Mouse (Mus musculus): ENCODE measurements around the gene Map3k6. TPM values are rescaled to one million over a fixed set of nuclear protein-coding genes. Genes with fewer than 3 reads are reported as not detected.

Gene Map3k6
- polyA plus RNA-seq, 1 experiment from 2014 or later, result 3.4 TPM

- H3K4me2 ChIP-seq (replicated peaks; ENCODE audit: low read depth, low read length), result no peak overlapping the region
These were observed 58.1 kb downstream of the Map3k6 start for GRCm38 (mm10) chr4:133298516-133299365.

GRCm38 (mm10) chr4:133299701-133300100, 59.1 kb downstream of the Map3k6 start:
- Histone ChIP-seq H3K36me3 (ENCODE audit: control insufficient read depth, insufficient read depth, low read length) (peaks cover 34% of the 10 kb centered on the region), H3K4me2 (replicated peaks; ENCODE audit: low read depth, low read length) (no peak overlapping the region), H3K4me3 (ENCODE audit: low read depth, low read length) (no peak overlapping the region), H3K27me3 (ENCODE audit: control insufficient read depth, insufficient read depth, low read length) (no peaks in the 10 kb centered on the region), H3K27ac (ENCODE audit: low read length) (peak overlapping the region; percentile 33; the same call in 1 of the 2 replicates), H3K9me3 (ENCODE audit: control insufficient read depth, low read depth, low read length) (no peaks in the 10 kb centered on the region), H3K4me1 (ENCODE audit: control insufficient read depth, insufficient read depth, low read length) (peaks cover 17% of the 10 kb centered on the region), H3K9ac (replicated peaks; ENCODE audit: low read depth, low read length) (no peak overlapping the region)
- WGBS, result 47% methylated on average over 5 of the region's 5 CpGs
- no peak; the same call in 1 of the 2 replicates for ATAC-seq (ENCODE audit: insufficient number of reproducible peaks, insufficient read depth, low FRiP score, low read depth)

More at GRCm38 (mm10) chr4:133298516-133299365, 58.1 kb downstream of the Map3k6 start:
- no peaks in the 10 kb centered on the region for H3K9me3 ChIP-seq (ENCODE audit: control insufficient read depth, low read depth, low read length)
- peak overlapping the region; percentile 45 for H3K27ac ChIP-seq (ENCODE audit: low read length)
- H3K4me3 ChIP-seq (ENCODE audit: low read depth, low read length), result no peak overlapping the region
- H3K27me3 ChIP-seq (ENCODE audit: control insufficient read depth, insufficient read depth, low read length), result no peaks in the 10 kb centered on the region
- 49% methylated on average over 12 of the region's 12 CpGs for WGBS
- no peak overlapping the region for H3K9ac ChIP-seq (replicated peaks; ENCODE audit: low read depth, low read length)
- H3K36me3 ChIP-seq (ENCODE audit: control insufficient read depth, insufficient read depth, low read length), result peaks cover 34% of the 10 kb centered on the region
- no peak for ATAC-seq (ENCODE audit: insufficient number of reproducible peaks, insufficient read depth, low FRiP score, low read depth)
- peaks cover 18% of the 10 kb centered on the region for H3K4me1 ChIP-seq (ENCODE audit: control insufficient read depth, insufficient read depth, low read length)

GRCm38 (mm10) chr4:133300421-133300820, 59.8 kb downstream of the Map3k6 start:
- H3K4me1 ChIP-seq (ENCODE audit: control insufficient read depth, insufficient read depth, low read length), result peaks cover 17% of the 10 kb centered on the region
- H3K4me3 ChIP-seq (ENCODE audit: low read depth, low read length), result no peak overlapping the region
- no peak overlapping the region for H3K4me2 ChIP-seq (replicated peaks; ENCODE audit: low read depth, low read length)
- no peak for ATAC-seq (ENCODE audit: insufficient number of reproducible peaks, insufficient read depth, low FRiP score, low read depth)
- H3K27me3 ChIP-seq (ENCODE audit: control insufficient read depth, insufficient read depth, low read length), result no peaks in the 10 kb centered on the region
- peaks cover 34% of the 10 kb centered on the region for H3K36me3 ChIP-seq (ENCODE audit: control insufficient read depth, insufficient read depth, low read length)
- no peak overlapping the region for H3K27ac ChIP-seq (ENCODE audit: low read length)
- no peaks in the 10 kb centered on the region for H3K9me3 ChIP-seq (ENCODE audit: control insufficient read depth, low read depth, low read length)
- no peak overlapping the region for H3K9ac ChIP-seq (replicated peaks; ENCODE audit: low read depth, low read length)
- 86% methylated on average over 11 of the region's 11 CpGs for WGBS

DNA sequence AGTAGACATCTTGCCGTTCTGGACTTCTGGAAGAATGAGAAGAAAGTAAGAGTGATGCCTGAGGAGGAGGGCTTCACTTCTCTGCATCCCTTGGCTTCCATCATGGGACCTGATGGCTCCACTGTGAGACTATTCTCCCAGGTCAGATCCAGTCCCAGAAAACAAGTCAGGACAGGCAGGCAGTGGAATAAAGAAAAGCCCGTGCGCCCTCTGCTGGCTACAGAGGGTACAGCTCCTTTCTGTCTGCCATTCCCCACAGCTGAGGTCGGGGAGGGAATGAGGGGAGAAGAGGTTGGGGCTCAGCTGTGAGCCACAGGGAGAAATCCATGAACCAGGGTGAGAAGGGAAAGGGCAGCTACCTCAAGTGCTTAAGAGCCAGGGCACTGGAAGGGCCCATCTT, 61.2 kb downstream of the Map3k6 start:
- no peak overlapping the region for H3K4me3 ChIP-seq (ENCODE audit: low read depth, low read length)
- H3K4me1 ChIP-seq (ENCODE audit: control insufficient read depth, insufficient read depth, low read length), result peaks cover 17% of the 10 kb centered on the region
- no peaks in the 10 kb centered on the region for H3K9me3 ChIP-seq (ENCODE audit: control insufficient read depth, low read depth, low read length)
- 23% methylated on average over 4 of the region's 4 CpGs for WGBS
- H3K9ac ChIP-seq (replicated peaks; ENCODE audit: low read depth, low read length), result no peak overlapping the region
- no peaks in the 10 kb centered on the region for H3K27me3 ChIP-seq (ENCODE audit: control insufficient read depth, insufficient read depth, low read length)
- H3K4me2 ChIP-seq (replicated peaks; ENCODE audit: low read depth, low read length), result no peak overlapping the region
- no peak for ATAC-seq (ENCODE audit: insufficient number of reproducible peaks, insufficient read depth, low FRiP score, low read depth)
- H3K36me3 ChIP-seq (ENCODE audit: control insufficient read depth, insufficient read depth, low read length), result peaks cover 21% of the 10 kb centered on the region
- H3K27ac ChIP-seq (ENCODE audit: low read length), result no peak overlapping the region

Small RNAs within 50 kb of the gene (microRNA-seq; reads per million reads assigned to microRNA genes)
- not detected for gene Mir7017

Other genes with a start within 250 kb of the Map3k6 start
- 10.3 and 10.7 TPM in 2 replicates for gene Ahdc1, start 229.6 kb upstream of the Map3k6 start, polyA plus RNA-seq (2014; fragmentation: Nextera tagmentation; extraction: Ambion mirVana)
- 120 and 124 TPM in 2 replicates for gene Wasf2, start 110.3 kb upstream of the Map3k6 start, polyA plus RNA-seq (2014; fragmentation: Nextera tagmentation; extraction: Ambion mirVana)
- gene Cd164l2, start 28.7 kb upstream of the Map3k6 start, polyA plus RNA-seq (2014; fragmentation: Nextera tagmentation; extraction: Ambion mirVana), result 8.7 and 11.6 TPM in 2 replicates
- not detected in 2 replicates for gene Gpr3, start 28.3 kb upstream of the Map3k6 start, polyA plus RNA-seq (2014; fragmentation: Nextera tagmentation; extraction: Ambion mirVana)
- gene Sytl1, start 22.3 kb downstream of the Map3k6 start, polyA plus RNA-seq (2014; fragmentation: Nextera tagmentation; extraction: Ambion mirVana), result 9.3 and 10.3 TPM in 2 replicates
- gene Tmem222, start 37.0 kb downstream of the Map3k6 start, polyA plus RNA-seq (2014; fragmentation: Nextera tagmentation; extraction: Ambion mirVana), result 88.1 and 88.6 TPM in 2 replicates
- gene Wdtc1, start 112.7 kb downstream of the Map3k6 start, polyA plus RNA-seq (2014; fragmentation: Nextera tagmentation; extraction: Ambion mirVana), result 18.5 and 19.9 TPM in 2 replicates
- gene Slc9a1, start 128.9 kb downstream of the Map3k6 start, polyA plus RNA-seq (2014; fragmentation: Nextera tagmentation; extraction: Ambion mirVana), result 9.8 and 10.6 TPM in 2 replicates
- 0.39 and 0.45 TPM in 2 replicates for gene Tent5b, start 239.3 kb downstream of the Map3k6 start, polyA plus RNA-seq (2014; fragmentation: Nextera tagmentation; extraction: Ambion mirVana)